Mouse (Mus musculus) cerebellum, postnatal 14 days (tissue): ENCODE data around the gene Ccdc124.
A peak's percentile ranks its signal among the peaks of the same experiment; 100 is the strongest.

Experiments
- DNase-seq, 2 experiments: peaks; one replicate each; pipeline ENCODE4 v3.0.0; 2021; ENCODE audit warnings: mixed read lengths in 2 of 2

Ccdc124 gene

DNA sequence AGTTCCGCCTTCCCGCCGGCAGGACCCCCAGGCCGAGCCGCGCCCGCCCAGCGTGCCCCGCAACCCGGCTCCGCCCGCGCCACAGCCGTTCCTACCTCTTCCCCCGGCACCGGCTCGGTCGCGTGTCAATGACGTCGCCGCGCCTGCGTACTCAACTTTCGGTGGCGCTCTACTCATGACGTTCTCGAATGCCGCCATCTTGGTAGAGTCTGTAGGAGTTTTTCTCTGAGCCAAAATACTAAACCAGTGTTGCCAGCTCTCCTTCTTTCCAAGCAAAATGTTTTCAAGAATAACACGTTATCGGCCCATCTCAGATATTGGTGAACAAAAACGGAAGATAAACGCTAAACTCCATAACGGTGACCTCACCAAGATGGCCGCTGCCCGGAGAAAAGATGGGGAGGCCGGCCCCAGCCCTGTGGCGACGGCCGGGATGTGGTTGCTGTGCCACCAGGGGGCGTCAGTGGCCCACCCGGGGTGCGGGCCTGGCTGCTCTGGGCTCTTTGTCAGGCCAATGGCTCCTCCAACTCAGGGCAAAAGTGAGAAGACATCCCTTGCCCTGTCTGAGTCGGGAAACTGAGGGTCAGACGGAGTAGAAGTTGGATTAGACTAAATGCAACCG, at the start of gene Ccdc124:
Gene Ccdc124 (minus strand): TSS at position 572 of the 622 bp plus-strand sequence.
- peak; percentile 96 to 98 for DNase-seq

DNA sequence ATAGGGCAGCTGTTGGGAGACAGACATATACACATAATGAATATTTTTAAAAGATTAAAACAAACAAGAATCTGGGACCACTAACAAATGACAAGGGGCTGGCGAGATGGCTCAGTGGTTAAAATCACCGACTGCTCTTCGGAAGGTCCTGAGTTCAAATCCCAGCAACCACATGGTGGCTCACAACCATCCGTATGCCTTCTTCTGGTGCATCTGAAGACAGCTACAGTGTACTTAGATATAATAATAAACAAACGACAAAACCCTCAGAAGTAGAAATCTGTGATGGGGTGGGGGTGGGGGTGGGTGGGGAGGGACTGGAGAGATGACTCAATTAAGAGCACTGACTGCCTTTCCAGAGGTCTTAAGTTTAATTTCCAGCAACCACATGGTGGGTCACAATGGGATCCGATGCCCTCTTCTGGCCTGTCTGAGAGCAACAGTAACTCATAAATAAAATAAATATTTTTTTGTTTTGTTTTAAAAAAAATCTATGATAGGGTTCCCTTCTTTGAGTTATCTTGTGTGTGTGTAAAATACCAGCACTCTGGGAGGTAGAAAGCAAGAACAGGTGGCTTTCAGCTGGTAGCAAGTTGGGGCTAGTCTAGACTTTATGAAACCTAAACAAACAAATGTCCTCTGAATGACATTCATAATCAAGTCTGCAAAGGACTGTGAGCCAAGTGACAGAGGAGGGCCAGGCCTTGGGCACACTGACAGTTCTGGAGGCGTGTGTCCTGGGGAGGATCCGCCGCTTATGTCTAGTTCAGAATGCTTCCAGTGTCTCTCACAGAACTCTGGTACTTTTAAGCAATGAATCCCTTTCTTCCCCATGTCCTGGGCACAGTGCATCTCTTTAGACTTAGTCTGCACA, 46.6 kb upstream of the Ccdc124 start:
- no peak for DNase-seq

GRCm38 (mm10) chr8:70914704-70915103, 41.0 kb upstream of the Ccdc124 start:
- DNase-seq: no peak

GRCm38 (mm10) chr8:70913523-70913922, 39.8 kb upstream of the Ccdc124 start:
- peak in 1 of 2 experiments; percentile 21 for DNase-seq

DNA sequence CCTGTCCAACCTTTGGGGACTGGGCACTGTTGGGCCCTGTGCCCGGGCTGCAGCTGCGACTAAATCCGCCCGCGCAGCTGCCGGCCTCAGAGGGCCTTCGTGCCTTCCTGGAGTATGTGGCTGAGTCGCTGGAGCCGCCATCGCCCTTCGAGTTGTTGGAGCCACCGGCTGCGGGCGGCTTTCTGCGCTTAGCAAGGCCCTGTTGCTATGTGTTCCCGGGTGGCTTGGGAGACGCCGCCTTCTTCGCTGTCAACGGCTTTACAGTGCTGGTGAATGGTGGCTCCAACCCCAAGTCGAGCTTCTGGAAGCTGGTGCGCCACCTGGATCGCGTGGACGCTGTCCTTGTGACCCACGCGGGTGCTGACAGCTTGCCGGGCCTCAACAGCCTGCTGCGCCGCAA, 39.2 kb upstream of the Ccdc124 start:
- DNase-seq: no peak

GRCm38 (mm10) chr8:70911596-70911995, 37.9 kb upstream of the Ccdc124 start:
- peak in 1 of 2 experiments; percentile 47 for DNase-seq

DNA sequence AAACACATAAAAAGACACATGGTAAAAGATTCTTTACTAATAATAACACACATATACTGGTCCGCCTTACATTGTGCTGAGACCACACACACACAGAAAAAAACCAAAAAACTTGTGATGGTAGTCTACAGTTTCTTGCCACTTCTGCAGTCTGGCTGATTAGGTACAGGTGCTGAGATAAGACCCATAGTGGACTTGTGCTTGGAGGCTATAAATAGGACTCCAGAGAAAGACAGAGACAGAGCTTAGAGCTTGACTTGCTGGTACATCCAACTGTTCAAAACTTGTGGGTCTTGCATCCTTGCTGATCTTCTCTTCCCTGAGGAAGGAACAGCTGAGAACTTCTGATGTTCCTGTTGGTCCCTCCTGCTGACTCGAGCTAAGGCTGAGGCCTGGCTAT, 33.8 kb upstream of the Ccdc124 start:
- no peak for DNase-seq

DNA sequence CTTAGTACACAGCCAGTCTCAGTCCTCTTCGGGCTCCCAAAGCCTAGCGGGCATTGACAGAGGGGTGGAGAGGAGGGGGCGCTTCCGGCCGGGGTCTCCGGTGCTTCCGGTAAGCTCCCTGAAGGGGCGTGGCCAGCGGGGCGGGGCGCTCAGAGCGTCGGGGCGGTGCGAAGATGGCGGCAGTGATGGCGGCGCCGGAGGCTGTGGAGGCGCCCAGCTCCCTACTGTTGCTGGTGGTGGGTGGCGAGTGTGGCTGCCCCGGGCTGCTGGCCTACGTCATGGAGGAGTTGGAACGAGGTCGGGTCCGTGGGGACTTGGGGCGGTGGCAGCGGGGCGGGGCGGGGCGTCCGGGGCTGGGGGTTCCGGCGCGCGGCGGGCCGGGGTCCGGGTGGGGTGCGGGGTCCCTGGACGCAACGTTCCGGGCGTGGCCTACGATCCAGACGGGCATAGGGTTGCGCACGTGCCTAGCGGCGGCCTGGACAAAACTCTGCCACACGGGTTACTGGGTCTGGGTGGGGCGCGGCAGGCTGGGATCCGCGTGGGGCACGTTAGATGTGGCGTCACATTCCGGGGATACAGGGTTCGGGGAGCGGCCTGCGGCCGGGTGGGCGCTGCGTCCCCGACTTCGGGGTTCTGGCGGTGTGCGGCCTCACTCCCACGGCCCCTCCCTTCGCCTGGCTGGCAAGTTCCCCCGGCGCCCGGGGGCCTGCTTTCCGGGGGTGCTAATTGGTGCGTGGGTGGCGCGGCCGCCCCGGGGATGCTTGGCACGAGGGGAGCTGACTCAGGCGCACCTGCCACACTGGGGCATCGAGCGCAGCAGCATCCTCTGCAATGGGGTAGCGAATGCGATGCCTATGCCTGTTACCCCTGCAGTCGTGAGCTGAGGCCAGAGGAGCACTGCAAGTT, 32.3 kb upstream of the Ccdc124 start, which contains the start of gene Map1s:
Gene Map1s (plus strand): TSS at position 102 of the 906 bp plus-strand sequence.
- DNase-seq: peak; percentile 93

DNA sequence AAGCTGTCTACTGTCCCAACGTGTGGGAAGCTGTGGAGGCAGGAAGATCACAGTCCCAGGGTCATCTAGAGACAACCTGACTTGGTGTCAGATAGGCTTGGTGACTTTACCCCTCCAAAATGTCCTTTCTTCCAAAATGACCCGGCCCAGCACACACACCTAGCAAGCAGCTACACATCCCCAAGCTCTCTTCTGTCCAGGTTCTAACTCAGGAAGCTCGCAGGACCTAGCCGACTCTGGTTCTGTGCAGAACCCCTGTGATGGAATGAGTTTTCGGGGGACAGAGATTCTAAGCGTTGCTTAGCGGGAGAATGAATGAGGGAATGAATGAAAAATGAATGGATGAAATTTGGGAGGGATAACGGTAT, 31.7 kb upstream of the Ccdc124 start:
- no peak for DNase-seq

DNA sequence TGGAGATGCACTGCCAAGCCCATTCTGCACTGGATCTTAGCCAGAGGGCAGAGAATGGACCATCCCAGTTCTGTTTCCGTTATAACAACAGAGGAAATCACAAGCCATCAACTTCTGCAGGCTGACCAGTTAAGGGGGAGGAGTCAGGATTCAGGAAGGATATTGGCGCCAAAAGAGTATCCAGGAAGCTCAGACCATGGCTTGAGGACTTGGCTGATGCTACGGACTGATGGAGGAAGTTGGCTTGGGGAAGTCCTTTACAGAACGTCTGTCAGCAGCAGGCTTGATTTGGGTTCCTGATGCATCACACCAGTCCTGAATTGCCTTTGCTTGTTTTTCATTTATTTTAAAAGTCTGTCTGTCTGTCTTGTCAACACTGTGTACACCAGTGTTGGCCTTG, 30.8 kb upstream of the Ccdc124 start:
- DNase-seq: no peak

- no peak for DNase-seq
Observed at GRCm38 (mm10) chr8:70903582-70903981, 29.8 kb upstream of the Ccdc124 start.

DNA sequence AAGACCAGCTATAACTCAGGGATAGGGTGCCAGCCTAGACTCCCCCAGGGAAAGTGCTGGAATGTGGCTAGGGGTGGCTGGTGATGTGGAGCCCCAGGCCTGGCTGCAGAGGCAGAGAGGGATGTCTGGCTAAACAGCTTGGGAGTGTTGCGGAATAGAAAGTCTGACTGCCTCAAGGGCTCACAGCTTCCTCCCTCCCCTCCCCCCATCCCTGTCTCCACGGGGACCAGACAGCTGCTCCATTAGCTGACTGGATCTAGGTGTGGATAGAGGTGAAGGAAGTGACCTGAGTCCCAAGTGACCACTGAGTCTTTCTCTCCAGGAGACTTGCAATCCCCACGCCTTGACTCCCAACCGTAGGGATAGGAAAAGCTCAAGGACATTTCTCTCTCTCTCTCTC, 29.4 kb upstream of the Ccdc124 start:
- no peak for DNase-seq

- peak in 1 of 2 experiments; percentile 27 for DNase-seq
Observed at GRCm38 (mm10) chr8:70902211-70902610, 28.5 kb upstream of the Ccdc124 start.

GRCm38 (mm10) chr8:70900872-70901387, 27.2 kb upstream of the Ccdc124 start:
- peak in 1 of 2 experiments; percentile 20 for DNase-seq

GRCm38 (mm10) chr8:70899226-70899625, 25.5 kb upstream of the Ccdc124 start:
- no peak for DNase-seq

DNA sequence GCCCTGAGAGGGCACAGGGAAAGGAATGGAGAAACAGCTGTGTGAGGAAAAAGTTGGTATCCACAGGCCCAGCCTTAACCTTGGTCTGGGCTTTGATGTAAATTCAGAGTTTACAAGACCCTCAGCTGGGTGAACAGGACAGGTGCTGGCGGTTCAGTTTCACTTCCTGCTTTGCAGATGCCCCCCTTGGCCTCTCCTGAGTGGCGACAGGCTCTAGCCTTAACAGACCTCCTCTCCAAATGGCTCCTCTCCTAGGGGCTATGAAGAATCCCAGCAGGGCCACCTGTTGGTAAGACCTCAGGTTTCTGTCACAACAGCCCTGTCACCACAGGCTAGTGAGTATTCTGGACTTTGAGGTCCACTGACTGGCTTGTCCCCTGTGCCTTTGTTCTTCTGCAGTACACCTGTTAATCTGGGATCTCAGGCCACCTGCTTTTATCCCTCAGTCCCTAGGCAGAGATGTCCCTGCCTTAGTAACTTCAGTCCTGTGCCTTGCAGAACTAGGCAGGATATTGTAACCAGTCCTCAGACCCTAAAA, 25.0 kb upstream of the Ccdc124 start:
- peak in 1 of 2 experiments; percentile 37 for DNase-seq

DNA sequence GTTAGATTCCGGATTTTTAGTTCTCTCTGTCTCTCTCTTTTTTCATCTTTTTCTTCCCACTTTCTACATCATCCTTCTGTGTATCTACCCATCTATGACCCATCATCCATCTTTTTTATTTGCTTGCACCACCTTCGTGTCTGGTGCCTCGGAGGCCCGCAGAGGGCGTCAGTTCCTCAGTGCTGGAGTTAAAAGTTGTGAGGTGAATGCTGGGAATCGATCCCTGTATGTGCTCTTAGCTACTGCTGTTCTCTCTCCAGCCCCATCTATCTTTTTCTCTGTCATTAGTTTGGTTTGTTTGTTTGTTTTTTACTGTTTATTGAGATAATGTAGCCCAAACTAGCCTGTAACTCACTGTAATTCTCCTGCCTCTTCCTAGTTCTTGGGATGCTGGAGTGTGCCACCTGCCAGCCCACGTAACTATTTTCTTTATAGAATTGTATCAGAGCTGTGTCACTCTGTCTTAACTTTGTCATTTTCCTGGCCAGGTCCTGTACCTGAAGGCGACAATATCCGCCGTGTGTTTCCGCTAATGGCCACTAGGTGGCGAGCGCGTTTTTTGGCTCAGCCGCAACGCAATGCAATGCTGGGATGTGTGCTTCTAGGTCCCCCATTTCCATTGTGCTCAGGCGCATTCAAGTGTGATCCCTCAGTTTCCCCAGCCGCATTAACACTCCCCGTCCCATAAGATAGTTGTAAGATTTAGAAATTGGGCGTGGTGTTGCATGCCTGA, 24.1 kb upstream of the Ccdc124 start:
- peak; percentile 95 to 96 for DNase-seq

- peak; percentile 92 to 94 for DNase-seq
Observed at GRCm38 (mm10) chr8:70897021-70897680, 23.4 kb upstream of the Ccdc124 start, which contains the start of gene Rpl18a. Gene Rpl18a (minus strand): TSS chr8:70897412.

DNA sequence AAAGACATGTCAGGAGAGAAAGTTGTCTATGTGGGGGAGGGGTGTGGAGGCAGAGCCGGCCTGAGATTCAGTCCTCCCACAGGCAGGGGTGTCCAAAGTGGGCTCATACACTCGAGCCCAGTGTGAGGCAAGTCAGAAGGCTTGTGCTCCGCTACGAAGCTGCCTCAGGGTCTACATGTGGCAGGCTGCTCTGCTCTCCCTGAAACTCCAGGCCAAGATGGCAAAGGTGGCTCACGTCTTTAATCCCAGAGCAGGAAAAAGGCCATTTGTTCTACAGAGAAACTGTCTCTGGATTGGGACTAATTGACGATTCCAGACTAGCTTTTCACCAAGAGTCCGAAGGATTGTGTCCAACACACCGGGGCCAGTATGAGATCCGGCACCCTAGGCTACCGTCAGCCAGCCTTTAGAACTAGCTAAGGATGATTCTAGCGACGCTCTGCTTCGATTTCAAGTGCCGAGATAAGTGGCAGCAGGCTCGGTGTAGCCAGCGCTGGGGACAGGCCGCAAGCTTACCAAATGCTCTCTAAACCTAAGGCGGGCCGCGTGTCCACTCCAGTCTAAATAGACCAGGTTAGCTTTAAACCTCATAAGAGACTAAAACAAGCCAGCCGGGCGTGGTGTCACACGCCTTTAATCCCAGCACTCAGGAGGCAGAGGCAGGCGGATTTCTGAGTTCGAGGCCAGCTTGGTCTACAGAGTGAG, 22.7 kb upstream of the Ccdc124 start:
- peak in 1 of 2 experiments; percentile 25 for DNase-seq

- peak in 1 of 2 experiments; percentile 24 for DNase-seq
Observed at GRCm38 (mm10) chr8:70895571-70896259, 22.0 kb upstream of the Ccdc124 start.
